Comparison of ENCODE assay signal across 25 mouse cellular contexts in genomic region chr2:127416706-127417105, GRCm38 (mm10). TPM values are rescaled to one million over a fixed set of nuclear protein-coding genes. Genes with fewer than 3 reads are reported as not detected.
"Had no signal": no experiment of that assay in that cellular context is flagged by ENCODE, and none has a peak within 500 bp of the region (broad histone marks: within the 10 kb centered on the region; RNA-seq: fewer than 3 reads in every experiment).

No protein-coding gene starts in this region.

- H3K9ac ChIP-seq: limb, embryonic 13.5 days; liver, embryonic 12.5 days; liver, embryonic 15.5 days; lung, embryonic 15.5 days; midbrain, embryonic 12.5 days; midbrain, embryonic 15.5 days; neural tube, embryonic 12.5 days; neural tube, embryonic 15.5 days; stomach, embryonic 15.5 days had no signal

- ATAC-seq: hindbrain, postnatal 0 days; inflammation-experienced regulatory T-cells, adult 6 months; intestine, embryonic 16.5 days; liver, embryonic 12.5 days; midbrain, embryonic 15.5 days had no signal

- H3K4me1 ChIP-seq: limb, embryonic 13.5 days; liver, embryonic 12.5 days; liver, embryonic 15.5 days; lung, embryonic 15.5 days; midbrain, embryonic 12.5 days; midbrain, embryonic 15.5 days; neural tube, embryonic 12.5 days; neural tube, embryonic 15.5 days; stomach, embryonic 15.5 days had no signal

- H3K4me2 ChIP-seq: limb, embryonic 13.5 days; liver, embryonic 12.5 days; liver, embryonic 15.5 days; lung, embryonic 15.5 days; midbrain, embryonic 12.5 days; midbrain, embryonic 15.5 days; neural tube, embryonic 12.5 days; neural tube, embryonic 15.5 days; stomach, embryonic 15.5 days had no signal

- H3K4me3 ChIP-seq: layer of hippocampus, adult 2 months; left cerebral cortex, adult 2 months; limb, embryonic 10.5 days; limb, embryonic 13.5 days; liver, embryonic 12.5 days; liver, embryonic 15.5 days; lung, embryonic 15.5 days; midbrain, embryonic 12.5 days; midbrain, embryonic 15.5 days; neural tube, embryonic 12.5 days; neural tube, embryonic 15.5 days; stomach, embryonic 15.5 days had no signal

- H3K36me3 ChIP-seq: limb, embryonic 10.5 days; limb, embryonic 13.5 days; liver, embryonic 12.5 days; liver, embryonic 15.5 days; lung, embryonic 15.5 days; midbrain, embryonic 12.5 days; midbrain, embryonic 15.5 days; neural tube, embryonic 12.5 days; neural tube, embryonic 15.5 days; stomach, embryonic 15.5 days had no signal

- H3K9me3 ChIP-seq: limb, embryonic 10.5 days; limb, embryonic 13.5 days; liver, embryonic 12.5 days; liver, embryonic 15.5 days; lung, embryonic 15.5 days; midbrain, embryonic 12.5 days; midbrain, embryonic 15.5 days; neural tube, embryonic 12.5 days; neural tube, embryonic 15.5 days; stomach, embryonic 15.5 days had no signal

- H3K27ac ChIP-seq: hindbrain, postnatal 0 days; layer of hippocampus, adult 2 months; left cerebral cortex, adult 2 months; limb, embryonic 10.5 days; limb, embryonic 13.5 days; liver, embryonic 12.5 days; liver, embryonic 15.5 days; lung, embryonic 15.5 days; midbrain, embryonic 12.5 days; midbrain, embryonic 15.5 days; neural tube, embryonic 12.5 days; neural tube, embryonic 15.5 days; stomach, embryonic 15.5 days had no signal

- H3K27me3 ChIP-seq: limb, embryonic 13.5 days; lung, embryonic 15.5 days; midbrain, embryonic 12.5 days; midbrain, embryonic 15.5 days; neural tube, embryonic 12.5 days; neural tube, embryonic 15.5 days; stomach, embryonic 15.5 days had no signal

- DNase-seq: layer of hippocampus, adult 9-11 months; liver; lung, adult 18-20 months; lung, postnatal 10 days; lung, postnatal 4 days; retina, postnatal 1 day; right cerebral cortex, postnatal 25 days; spleen, adult 18-20 months; thymus, postnatal 36 days had no signal

RNA-seq across cellular contexts. Expression of gene Gpat2, which starts 8.3 kb away (rescaled TPM):
- polyA plus RNA-seq: midbrain, embryonic 12.5 days had no signal

RNA-seq across cellular contexts. Expression of gene Adra2b, which starts 53.7 kb away (rescaled TPM):
- total RNA-seq: megakaryocyte progenitor cell, adult 5-6 weeks had no signal
